Mouse (Mus musculus): Measurements from ENCODE around the gene Gorab.

GRCm38 (mm10) chr1:163345541-163345940, 57.9 kb downstream of the Gorab start:
- TF ChIP-seq CTCF (IDR thresholded peaks at IDR 0.05; ENCODE audit: low read depth, low read length) (no peak), POLR2A (IDR thresholded peaks at IDR 0.05; ENCODE audit: borderline replicate concordance, low read depth, low read length) (no peak)
